Mouse (Mus musculus) left cerebral cortex, adult 9 months (tissue): ENCODE measurements around the gene Smg7.

Experiments used
- DNase-seq, 2 experiments: peaks; one replicate each; pipeline ENCODE4 v3.0.0; 2022; ENCODE audit warnings: low spot score in 2 of 2

The Smg7 gene

GRCm38 (mm10) chr1:152840343-152840742 lies 62.1 kb downstream of the Smg7 start:
- no peak for DNase-seq

- peak in 1 of 2 experiments; percentile 67 for DNase-seq
Observed at GRCm38 (mm10) chr1:152838841-152839240, 63.6 kb downstream of the Smg7 start.

GRCm38 (mm10) chr1:152838026-152838702 lies 64.3 kb downstream of the Smg7 start:
- DNase-seq = peak in 1 of 2 experiments; percentile 38

GRCm38 (mm10) chr1:152835061-152835460 lies 67.4 kb downstream of the Smg7 start:
- DNase-seq = no peak

- no peak for DNase-seq
Observed at GRCm38 (mm10) chr1:152832316-152832715, 70.1 kb downstream of the Smg7 start.

GRCm38 (mm10) chr1:152831619-152832018 lies 70.8 kb downstream of the Smg7 start:
- DNase-seq = no peak

- peak; percentile 48 to 66 for DNase-seq
Observed at GRCm38 (mm10) chr1:152831003-152831402, 71.4 kb downstream of the Smg7 start.

- no peak for DNase-seq
Observed at GRCm38 (mm10) chr1:152830054-152830453, 72.4 kb downstream of the Smg7 start.

- no peak for DNase-seq
Observed at GRCm38 (mm10) chr1:152828637-152829355, 73.7 kb downstream of the Smg7 start.

- DNase-seq = no peak
Observed at GRCm38 (mm10) chr1:152828168-152828567, 74.3 kb downstream of the Smg7 start.

GRCm38 (mm10) chr1:152826446-152826845 lies 76.0 kb downstream of the Smg7 start:
- no peak for DNase-seq

- no peak for DNase-seq
Observed at GRCm38 (mm10) chr1:152824206-152824605, 78.2 kb downstream of the Smg7 start.

- DNase-seq = peak in 1 of 2 experiments; percentile 29
Observed at GRCm38 (mm10) chr1:152821746-152822145, 80.7 kb downstream of the Smg7 start.

GRCm38 (mm10) chr1:152820911-152821695 lies 81.3 kb downstream of the Smg7 start:
- DNase-seq = no peak

- no peak for DNase-seq
Observed at GRCm38 (mm10) chr1:152819558-152819957, 82.9 kb downstream of the Smg7 start.

GRCm38 (mm10) chr1:152817794-152818193 lies 84.7 kb downstream of the Smg7 start:
- no peak for DNase-seq

- DNase-seq = no peak
Observed at GRCm38 (mm10) chr1:152817027-152817769, 85.2 kb downstream of the Smg7 start.

- DNase-seq = no peak
Observed at GRCm38 (mm10) chr1:152815265-152815701, 87.2 kb downstream of the Smg7 start.

- DNase-seq = no peak
Observed at GRCm38 (mm10) chr1:152810533-152811439, 91.7 kb downstream of the Smg7 start.

GRCm38 (mm10) chr1:152809541-152810252 lies 92.7 kb downstream of the Smg7 start:
- no peak for DNase-seq
